Mouse (Mus musculus) left cerebral cortex, postnatal 4 days (tissue): ENCODE measurements around the gene Cers1. TPM values are rescaled to one million over a fixed set of nuclear protein-coding genes. Genes with fewer than 3 reads are reported as not detected.

Experiments used
- DNase-seq: peaks from one replicate; pipeline ENCODE4 v3.0.0-alpha.2; 2022
- intact Hi-C: fragments of 180-260 bp; cut with DNase I; formaldehyde crosslinking; loops from one replicate; pipeline ENCODE4 v1.15.1; 2025
- total RNA-seq, 2 experiments: library from RNA; stranded (reverse); gene quantifications; 2 replicates each; pipeline ENCODE4 v1.2.3; 2021

Cers1 gene
- total RNA-seq = 10 to 100 TPM; 61.6 to 67.6 TPM

DNA sequence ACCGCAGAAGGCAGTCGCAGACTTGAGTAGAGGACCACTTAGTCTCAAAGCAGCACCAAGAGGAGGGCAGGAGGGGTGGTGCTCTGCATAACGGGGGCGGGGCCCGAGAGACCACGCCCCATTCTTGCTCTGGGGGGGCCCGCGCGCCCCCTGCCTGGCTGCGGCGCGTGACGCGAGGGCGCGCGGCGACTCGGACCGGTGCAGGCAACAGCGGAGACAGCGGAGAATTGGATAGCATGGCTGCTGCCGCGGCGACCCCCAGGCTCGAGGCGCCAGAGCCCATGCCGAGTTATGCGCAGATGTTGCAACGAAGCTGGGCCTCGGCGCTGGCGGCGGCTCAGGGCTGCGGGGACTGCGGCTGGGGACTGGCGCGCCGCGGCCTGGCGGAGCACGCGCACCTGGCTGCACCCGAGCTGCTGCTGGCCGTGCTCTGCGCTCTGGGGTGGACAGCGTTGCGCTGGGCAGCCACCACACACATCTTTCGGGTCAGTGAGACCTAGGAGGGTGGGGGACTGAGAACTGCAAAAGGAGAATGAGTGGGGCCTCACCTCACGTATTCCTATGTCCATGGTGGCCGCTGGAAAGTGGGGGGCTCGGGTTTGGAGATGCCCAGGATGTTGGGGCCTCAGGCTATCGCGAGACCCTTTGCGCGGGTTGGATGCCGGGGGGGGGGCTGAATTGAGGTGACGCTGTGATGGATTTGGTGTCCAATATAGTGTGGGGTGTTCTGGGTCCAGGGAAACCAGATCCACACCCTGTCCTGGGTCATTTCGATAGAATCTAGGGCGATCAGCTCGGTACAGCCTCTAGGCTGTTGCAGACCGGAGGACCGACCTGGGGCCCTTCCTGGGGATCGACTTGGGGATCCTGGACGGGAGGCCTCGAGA lies at the start of gene Cers1:
TSS of gene Cers1 (plus strand) at position 152 of the 887 bp plus-strand sequence.
- intact Hi-C loops = no loop called here
- peak; percentile 75 for DNase-seq

DNA sequence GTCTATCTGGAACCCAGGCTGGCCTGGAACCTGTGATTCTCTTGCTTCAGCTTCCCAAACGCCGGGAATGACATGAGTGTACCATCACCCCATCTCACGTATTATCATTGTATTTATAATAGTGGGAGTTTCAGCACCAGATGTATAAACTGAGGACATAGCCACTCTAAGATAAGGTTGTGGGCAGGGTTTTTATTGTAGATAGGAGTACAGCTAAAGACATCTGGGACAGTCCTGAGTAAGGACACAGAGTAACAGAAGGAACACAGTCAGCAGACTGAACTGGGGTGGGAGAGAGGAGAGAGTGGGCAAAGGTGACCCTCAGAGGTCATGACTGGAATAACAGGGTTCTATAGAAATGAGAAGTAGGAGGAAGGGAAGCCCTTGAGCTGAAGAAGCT lies 47.9 kb upstream of the Cers1 start:
- intact Hi-C loops = no loop called here
- no peak for DNase-seq

DNA sequence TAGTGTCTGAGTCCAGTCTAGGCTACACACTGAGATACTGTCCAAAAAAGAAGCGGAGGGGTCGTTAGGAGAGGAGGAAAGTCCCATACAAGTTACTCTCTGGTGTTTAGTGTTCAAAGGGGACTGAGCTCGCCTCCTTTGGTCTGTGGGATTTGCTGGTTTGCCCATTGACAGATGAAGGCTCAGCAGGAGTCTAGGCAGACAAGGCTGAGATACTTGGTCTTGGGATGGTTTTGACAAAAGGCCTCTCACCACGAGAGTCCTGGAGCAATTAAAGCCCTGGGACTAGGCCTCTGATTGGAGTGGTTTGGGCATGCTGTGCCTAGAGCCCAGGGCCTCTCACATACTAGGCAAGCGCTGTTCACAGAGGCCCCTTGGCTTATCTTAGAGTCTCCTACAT lies 47.3 kb upstream of the Cers1 start:
- no peak for DNase-seq
- intact Hi-C loops = no loop called here

DNA sequence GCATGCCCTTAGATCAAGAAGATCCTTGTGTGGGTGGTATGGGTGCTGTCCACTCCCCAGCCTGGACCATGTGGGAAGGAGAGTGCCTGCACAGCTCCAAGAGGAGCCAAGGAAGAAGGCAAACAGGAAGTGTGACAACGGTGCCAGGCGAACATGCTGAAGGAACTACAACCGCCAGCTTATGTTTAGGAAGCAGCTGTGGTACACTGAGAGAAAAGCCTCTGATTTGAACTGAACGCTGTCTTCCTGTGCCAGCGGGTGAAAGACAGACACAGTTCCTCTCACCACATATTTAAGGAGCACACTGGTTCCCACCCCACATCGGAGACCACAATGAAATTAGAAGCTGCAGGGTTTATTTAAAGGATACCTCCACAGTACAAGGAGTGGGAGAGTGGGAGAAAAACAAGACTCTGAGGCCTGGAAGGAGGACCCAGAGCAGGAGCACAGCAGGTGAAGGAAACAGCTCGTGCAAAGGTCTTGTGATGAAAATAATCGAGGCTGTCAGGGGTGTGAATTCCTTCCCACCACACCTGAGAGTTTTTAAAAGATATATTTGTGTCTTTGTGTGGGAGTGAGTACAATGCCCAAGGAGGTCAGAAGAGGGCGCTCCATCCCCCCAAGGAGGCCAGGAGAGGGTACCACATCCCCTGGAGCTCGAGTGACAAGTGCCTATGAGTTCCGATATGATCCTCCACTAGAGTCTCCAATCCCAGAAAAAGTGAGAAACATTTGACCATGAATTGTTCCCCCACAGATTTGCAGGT lies 46.6 kb upstream of the Cers1 start:
- intact Hi-C loops = no loop called here
- DNase-seq = peak; percentile 38

DNA sequence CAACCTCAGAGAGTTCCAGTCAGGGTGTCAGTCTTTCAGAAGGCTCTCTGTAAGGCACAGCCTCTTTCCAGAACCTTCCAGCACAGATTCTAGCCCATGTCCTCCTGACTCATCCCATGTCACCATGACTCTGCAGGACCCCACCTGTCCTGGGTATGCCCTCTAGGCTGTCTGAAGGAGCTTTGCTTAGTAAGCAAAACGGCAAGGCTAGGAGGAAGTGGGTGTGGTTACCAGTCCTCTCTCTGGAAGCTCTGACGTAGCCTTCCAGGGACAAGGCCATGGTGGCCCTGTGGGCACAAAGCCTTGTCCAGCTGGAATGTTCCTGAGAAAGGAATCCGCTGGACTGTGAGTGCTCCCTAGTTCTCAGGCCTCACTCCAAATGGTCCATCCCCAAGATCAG lies 42.6 kb upstream of the Cers1 start:
- intact Hi-C loops = no loop called here

DNA sequence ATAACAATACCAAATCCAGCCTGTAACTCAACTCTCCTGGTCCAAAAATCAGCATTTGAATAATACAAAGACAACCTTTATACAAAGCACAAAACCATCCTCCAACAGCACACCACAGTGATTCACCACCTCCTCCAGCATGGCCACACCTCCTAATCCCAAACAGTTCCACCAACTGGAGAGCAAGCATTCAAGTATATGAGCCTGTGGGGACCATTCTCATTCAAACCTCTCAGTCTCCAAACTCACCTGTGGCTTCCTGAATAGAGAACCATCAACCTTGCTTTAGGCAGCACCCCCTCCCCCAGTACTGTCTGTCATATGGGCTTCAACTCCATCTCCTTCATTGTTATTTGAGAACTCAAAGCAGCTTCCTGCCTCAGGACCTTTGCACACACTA lies 41.2 kb upstream of the Cers1 start:
- no peak for DNase-seq
- intact Hi-C loops = no loop called here

More for the DNA sequence above, 42.6 kb upstream of the Cers1 start:
- no peak for DNase-seq

DNA sequence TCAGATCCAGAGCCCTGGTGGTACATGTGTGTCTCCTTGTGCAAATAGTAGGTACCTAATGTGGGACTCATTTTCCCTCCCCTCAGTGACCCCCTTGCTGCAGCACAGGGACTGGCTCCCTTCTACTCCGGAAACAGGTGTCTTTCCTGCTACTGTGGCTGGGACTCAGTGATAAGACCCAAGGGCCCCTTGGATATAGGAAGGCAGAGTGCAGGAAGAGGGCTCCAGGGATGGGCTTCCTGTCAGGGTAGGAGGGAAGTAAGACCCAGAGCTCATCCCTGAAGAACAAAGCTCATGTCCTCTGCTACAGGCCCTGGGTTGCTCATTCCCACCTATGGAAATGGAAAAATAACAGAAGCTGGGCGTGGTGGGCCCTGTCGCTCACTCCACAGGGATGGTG lies 39.1 kb upstream of the Cers1 start:
- no peak for DNase-seq
- intact Hi-C loops = no loop called here

DNA sequence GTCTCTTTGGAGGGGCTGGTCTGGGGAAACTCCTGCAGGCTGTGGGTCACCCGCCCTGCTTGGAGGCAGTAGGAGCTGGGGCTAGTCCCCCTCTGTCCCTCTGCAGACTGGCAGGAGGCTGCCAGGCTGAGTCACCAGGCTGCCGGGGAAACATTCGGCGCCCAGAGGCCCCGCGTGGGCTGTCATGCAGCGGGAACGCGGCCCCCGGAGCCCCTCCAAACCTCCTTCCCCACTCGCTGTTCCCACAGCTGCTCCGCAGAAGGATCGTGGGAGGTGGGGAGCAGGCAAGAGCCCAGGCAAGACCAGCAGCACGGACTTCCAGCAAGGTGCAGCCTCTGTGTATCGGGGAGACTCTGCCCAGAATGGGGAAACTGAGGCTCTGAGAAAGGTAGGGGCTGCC lies 37.4 kb upstream of the Cers1 start:
- DNase-seq = no peak
- intact Hi-C loops = no loop called here

DNA sequence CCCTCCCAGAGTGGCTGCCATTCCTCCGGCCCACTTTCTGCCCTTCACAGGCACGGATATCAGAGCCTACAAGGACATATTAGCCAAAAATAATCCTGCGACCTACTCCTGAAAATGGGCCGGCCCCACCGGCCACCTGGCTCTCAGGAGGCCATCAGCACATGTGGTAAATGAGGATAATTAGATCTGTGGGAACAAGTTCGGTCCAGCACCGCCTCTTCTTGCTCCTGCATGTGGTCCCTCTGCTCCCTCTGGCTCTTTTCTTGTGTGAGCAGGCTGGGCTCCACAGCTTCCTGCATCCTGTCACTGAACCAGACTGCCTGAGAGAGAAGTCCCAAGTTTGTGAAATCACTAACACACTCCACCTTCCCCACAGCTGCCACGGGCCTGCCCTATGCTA lies 36.3 kb upstream of the Cers1 start:
- intact Hi-C loops = no loop called here
- DNase-seq = no peak

DNA sequence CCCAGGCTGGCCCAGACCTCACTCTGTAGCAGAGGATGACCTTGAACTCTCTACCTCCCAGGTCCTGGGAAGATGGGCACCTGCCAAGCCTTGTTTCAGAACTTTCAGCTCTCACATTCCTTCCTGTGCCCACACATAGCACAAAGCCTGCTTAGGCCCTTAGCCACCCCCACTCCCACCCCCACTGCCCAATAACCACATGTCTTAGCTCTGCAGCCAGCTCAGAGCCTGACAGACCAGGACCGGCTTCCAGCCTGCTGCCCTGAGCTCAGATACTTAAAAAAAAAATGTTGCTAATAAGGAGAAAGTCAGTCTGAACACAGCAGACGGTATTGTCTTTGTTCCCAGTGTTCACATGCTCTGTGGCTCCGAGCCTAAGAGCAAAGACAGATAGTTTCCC lies 34.6 kb upstream of the Cers1 start:
- DNase-seq = no peak
- intact Hi-C loops = no loop called here

DNA sequence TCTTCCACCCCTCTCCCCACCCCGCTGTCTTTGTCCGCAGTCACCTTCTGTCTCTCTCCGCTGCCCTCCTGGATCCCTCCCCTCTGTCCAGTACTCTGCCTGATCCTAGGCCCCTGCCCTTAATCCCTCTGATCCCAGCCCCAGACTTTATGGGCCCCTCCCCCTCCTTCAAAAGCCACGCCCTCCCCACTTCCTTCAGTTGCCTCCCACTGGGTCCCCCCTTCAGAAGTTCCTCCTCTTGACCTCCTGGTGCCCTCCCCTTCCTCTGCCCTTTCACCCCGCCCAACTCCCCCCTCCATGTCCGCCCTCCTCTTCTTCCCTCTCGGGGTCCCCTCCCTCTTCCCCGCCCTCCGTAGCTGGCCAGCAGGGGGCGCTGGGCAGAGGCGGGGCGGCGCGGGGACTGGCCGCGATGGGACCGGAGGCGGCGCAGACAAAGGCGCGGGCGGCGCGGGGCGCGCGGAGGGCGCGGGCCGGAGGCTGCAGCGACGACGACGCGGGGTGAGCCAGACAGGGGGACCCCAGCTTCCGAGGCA lies 32.9 kb upstream of the Cers1 start, which contains the start of gene Homer3:
TSS of gene Homer3 (plus strand) at position 225 of the 533 bp plus-strand sequence.
- intact Hi-C loops = no loop called here
- DNase-seq = peak; percentile 87

DNA sequence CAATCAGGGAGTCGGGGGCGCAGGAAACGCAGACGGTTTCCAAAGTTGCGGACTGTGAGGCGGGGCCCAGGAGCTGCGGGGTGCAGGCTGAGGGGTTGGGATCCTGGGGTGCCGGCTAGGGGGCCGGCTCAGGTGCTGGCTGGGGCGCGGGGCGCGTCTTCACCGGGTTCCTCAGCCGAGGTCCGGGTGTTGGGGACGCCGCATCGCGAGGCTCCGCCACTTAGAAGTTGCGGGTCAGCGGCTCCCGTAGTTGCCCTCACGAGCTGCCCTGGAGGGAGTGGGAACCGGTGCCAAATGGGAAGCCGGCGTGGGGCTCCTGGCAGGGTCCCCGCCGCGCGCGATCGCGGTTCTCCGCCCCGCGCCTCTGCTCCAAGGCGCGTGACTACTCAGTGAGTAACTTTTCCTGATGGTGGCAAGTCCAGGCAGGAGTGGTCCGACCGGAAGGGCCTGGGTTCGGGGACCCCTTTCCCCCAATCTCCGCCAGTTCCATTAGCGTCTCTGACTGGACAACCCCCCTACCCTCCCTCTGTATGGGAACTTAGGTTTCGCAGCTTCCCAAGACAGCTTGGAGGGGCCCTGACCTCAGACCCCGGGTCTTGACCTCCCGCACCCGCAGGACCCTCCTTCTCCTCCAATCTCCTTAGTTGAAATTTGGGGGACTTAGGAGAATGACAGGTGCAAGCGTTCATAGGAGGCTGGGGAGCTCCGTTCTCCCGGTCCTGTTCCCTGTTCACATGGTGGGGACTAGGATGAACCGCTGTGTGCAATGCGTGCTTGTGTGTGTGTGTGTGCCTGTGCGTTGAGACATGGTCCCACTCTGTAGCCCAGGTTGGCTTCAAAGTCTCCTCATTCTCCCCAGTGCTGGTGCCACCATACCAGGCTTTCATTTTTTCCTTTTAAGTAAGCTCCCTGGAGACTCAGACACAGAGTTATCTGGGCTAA lies 32.2 kb upstream of the Cers1 start:
- intact Hi-C loops = no loop called here
- peak; percentile 37 for DNase-seq

DNA sequence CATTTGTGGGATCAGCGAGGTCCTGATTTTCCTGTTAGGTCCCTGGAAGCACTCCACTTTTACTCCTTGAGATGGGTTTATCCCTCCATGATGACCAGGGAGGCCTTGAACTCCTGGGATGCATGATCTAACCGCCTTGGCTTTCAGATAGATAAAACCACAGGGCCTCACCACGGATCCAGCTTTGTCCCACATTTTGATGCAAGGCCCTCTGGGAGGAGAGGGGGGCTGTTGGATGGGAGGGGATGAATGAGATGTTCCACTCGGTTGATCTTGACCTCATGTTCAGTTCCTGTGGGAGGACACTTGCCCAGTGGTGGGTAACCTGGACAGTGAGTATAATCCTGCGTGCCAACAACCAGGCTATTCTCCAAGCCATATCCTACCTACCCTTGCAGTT lies 31.2 kb upstream of the Cers1 start:
- intact Hi-C loops = no loop called here
- DNase-seq = no peak

DNA sequence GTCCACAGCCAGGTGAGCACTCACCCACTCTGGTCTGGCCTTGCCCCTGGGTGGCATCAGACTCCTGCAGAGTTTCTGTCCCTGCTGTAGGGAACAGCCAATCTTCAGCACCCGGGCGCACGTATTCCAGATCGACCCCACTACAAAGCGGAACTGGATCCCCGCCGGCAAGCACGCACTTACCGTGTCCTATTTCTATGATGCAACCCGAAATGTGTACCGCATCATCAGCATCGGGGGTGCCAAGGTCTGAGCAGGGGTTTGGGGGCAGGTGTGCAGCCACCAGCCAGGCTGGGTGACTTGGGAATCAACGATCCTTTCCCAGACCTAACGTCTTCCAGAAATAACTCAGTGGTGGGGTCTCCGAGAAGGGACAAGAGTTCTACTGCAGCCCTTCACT lies 30.3 kb upstream of the Cers1 start:
- intact Hi-C loops = no loop called here
- no peak for DNase-seq

DNA sequence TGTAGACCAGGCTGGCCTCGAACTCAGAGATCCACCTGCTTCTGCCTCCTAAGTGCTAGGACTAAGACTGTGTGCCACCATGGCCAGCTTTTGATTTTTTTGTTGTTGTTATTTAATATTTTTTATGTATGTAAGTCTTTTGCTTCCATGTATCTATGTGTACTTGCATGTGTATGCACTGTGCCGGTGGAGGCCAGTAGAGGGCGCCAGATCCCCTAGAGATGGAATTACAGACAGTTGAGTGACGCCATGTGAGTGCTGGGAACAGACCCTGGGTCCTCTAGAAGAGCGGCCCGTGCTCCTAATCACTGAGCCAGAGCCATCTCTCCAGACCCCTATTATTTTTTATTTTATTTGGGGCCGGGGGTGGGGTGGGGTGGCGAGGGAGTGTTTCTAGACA lies 28.8 kb upstream of the Cers1 start:
- no peak for DNase-seq
- intact Hi-C loops = no loop called here

DNA sequence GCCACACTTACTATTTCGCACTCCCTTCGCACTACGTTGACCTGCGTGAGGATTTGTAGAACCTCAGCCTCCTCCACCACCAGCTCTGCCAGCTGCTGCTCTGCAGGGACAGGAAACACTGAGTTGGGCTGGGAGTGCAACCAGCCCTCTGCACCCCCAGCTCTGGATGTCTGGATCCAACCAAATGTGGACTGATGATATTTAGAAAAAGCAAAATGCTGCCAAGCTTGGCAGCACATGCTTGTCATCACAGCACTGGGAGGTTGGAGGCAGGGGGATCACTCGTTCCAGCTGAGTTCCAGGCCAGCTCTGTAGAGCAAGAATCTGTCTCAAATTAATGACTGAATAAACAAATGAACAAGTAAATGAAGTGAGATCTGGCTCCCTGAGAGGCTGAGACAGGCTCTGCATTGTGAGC lies 21.6 kb upstream of the Cers1 start:
- intact Hi-C loops = no loop called here
- no peak for DNase-seq

DNA sequence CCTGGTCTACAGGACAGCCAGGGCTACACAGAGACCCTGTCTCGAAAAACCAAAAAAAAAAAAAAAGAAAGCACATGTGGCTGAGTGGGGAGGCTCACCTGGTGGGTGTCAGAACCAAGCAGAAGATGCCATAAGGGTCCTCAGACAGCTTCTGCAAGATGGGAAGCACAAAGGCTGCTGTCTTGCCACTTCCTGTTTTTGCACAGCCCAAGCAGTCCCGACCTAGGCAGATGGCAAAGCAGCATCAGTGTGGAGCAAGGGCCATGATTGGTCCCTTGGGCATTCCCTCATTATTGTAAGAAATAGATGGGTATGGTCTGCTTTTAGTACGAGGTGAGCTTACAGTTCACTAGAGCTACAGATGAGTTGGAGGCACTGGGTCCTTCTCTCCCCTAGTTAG lies 14.7 kb upstream of the Cers1 start:
- intact Hi-C loops = no loop called here
- DNase-seq = no peak

DNA sequence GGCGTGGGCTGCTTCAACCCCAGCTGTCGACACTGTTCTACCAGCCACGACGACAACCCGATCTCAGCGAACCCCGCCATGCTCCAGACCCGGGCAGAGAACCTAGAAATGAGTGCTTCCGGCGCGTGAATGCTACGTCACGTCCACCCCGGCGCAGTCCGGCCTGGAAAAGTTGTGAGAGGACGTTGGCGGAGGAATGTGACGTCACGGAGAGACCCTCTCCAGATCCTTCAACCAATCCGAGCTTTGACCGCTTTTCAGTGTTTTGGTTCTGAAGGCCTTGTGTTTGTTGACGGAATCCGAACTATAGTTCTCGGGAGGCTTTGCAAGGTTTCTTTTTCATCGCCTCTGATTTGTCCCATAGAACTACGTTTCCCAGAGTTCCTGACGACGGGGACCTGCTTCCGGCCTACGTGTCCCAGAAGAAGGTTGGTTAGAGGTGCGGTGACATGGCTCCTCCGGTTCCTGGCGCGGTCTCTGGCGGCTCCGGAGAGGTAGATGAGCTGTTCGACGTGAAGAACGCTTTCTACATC lies 13.2 kb upstream of the Cers1 start, which contains the start of the genes Ddx49 and Cope:
TSS of gene Ddx49 (minus strand) at position 132 of the 533 bp plus-strand sequence.
TSS of gene Cope (plus strand) at position 161 of the 533 bp plus-strand sequence.
- DNase-seq = peak; percentile 92
- intact Hi-C loops = no loop called here

DNA sequence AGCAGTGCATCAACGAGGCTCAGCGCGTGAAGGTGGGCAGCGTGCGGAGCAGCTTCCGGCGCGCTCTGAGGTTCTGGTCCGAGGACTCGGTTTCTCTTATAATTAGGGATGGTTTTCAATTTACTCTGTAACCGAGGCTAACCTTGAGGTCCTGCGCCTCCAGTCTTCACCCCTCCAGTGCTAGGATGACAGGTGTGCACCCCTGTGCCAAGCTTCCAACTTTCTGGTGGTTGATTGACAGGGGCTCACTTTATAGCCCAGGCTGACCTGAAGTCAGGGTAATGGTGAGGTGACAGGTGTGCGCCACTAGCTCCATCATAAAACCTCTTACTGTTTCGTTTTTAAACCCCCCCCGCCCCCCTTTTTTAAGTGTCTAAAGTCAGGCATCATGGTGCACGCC lies 12.7 kb upstream of the Cers1 start:
- no peak for DNase-seq
- intact Hi-C loops = no loop called here

DNA sequence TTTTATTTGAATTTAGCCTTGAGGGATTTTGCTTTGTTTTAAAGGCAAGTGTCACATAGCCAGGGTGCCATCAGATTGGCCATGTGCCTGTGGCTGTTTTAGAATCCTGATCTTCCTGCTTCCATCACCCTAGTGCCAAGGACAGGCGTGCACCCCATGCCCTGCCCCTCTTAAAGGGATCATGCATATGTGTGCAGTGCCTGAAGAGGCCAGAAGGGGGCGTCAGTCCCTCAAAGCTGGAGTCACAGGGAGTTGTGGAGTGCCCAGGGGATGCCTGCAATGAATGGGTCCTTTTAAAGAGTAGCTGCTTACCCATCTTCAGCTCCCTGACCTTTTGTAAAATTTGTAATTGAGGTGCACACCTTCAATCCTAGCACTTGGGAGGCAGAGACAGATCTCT lies 6.3 kb upstream of the Cers1 start:
- intact Hi-C loops = no loop called here
- DNase-seq = peak; percentile 51
